Mouse (Mus musculus) ES-E14 (cell line): ENCODE measurements around the gene Col9a2. TPM values are rescaled to one million over a fixed set of nuclear protein-coding genes. Genes with fewer than 3 reads are reported as not detected.

Source experiments
- DNase-seq: peaks from one replicate; pipeline ENCODE4 v3.0.0-alpha.2; 2013; ENCODE audit warnings: low read depth, low spot score
- H3K27ac ChIP-seq: 2 replicates; pipeline ENCODE4 v1.5.1; 2012; ENCODE audit warnings: low read depth, mild to moderate bottlenecking, low read length, moderate library complexity, mixed read lengths; ENCODE audit not compliant: poor library complexity, insufficient read depth, severe bottlenecking
- H3K36me3 ChIP-seq: 2 replicates; pipeline ENCODE4 v1.6.1; 2012; ENCODE audit warnings: mild to moderate bottlenecking, low read length, moderate library complexity, mixed read lengths; ENCODE audit not compliant: control insufficient read depth, poor library complexity, insufficient read depth, severe bottlenecking
- H3K4me1 ChIP-seq, 2 experiments: fragments of 150-350 bp in 1 of 2; sonication (generic) in 1 of 2; 2 replicates each; pipeline ENCODE4 v1.6.1; 2012; ENCODE audit warnings: low read length in 2 of 2, mild to moderate bottlenecking in 1 of 2, mixed read lengths in 1 of 2; ENCODE audit not compliant: control insufficient read depth in 2 of 2, insufficient read depth in 2 of 2, poor library complexity in 1 of 2
- H3K4me3 ChIP-seq, 2 experiments: fragments of 150-350 bp in 1 of 2; sonication (generic) in 1 of 2; 2 replicates each; pipeline ENCODE4 v1.5.1; 2012; ENCODE audit warnings: low read length in 2 of 2, low read depth in 1 of 2, mild to moderate bottlenecking in 1 of 2, mixed read lengths in 1 of 2; ENCODE audit not compliant: insufficient read depth in 1 of 2, poor library complexity in 1 of 2, severe bottlenecking in 1 of 2
- H3K9ac ChIP-seq: 2 replicates; pipeline ENCODE4 v1.6.1; 2012; ENCODE audit warnings: low read depth, mild to moderate bottlenecking, low read length, mixed read lengths; ENCODE audit not compliant: poor library complexity, insufficient read depth, severe bottlenecking
- H3K9me3 ChIP-seq: fragments of 150-350 bp; sonication (generic); 2 replicates; pipeline ENCODE4 v1.6.1; 2012; ENCODE audit warnings: low read depth, mild to moderate bottlenecking, low read length; ENCODE audit not compliant: control insufficient read depth, insufficient read depth
- CHD2 ChIP-seq: IDR thresholded peaks from 2 replicates; pipeline ENCODE4 v1.6.1; 2014; ENCODE audit warnings: mild to moderate bottlenecking, low read depth, low read length, inconsistent platforms
- HCFC1 ChIP-seq: IDR thresholded peaks from 2 replicates; pipeline ENCODE4 v1.6.1; 2012; ENCODE audit warnings: low read length, inconsistent platforms, borderline replicate concordance; ENCODE audit not compliant: insufficient read depth
- MAFK ChIP-seq: IDR thresholded peaks from 2 replicates; pipeline ENCODE4 v1.6.1; 2014; ENCODE audit warnings: mild to moderate bottlenecking, low read depth, low read length, inconsistent platforms; ENCODE audit not compliant: insufficient read depth
- ZC3H11A ChIP-seq: IDR thresholded peaks from 2 replicates; pipeline ENCODE4 v1.6.1; 2012; ENCODE audit warnings: low read depth, mild to moderate bottlenecking, inconsistent platforms, low read length, borderline replicate concordance
- ZNF384 ChIP-seq: IDR thresholded peaks from 2 replicates; pipeline ENCODE4 v1.6.1; 2012; ENCODE audit warnings: low read depth, low read length, inconsistent platforms
- in situ Hi-C, 2 experiments: fragments of 600-800 bp; cut with MboI; formaldehyde crosslinking; loops; one replicate each; pipeline ENCODE4 v1.15.1; 2025; ENCODE audit warnings: low sequenced_read_pairs in 2 of 2, inconsistent platforms in 1 of 2; ENCODE audit not compliant: unreplicated experiment in 2 of 2
- total RNA-seq: library from RNA; depleted of rRNA; stranded (reverse); fragments of 300-350 nt; gene quantifications from 2 replicates; pipeline ENCODE4 v1.2.3, GENCODE M21; 2012; rRNA removed

The Col9a2 gene
- total RNA-seq, 1 experiment: 29.4 TPM

GRCm38 (mm10) chr4:121103304-121103703 lies 64.1 kb downstream of the Col9a2 start:
- Histone ChIP-seq H3K9ac (no peak overlapping the region), H3K27ac (no peak overlapping the region), H3K4me1 (no peaks in the 10 kb centered on the region), H3K36me3 (no peaks in the 10 kb centered on the region), H3K4me3 (no peak overlapping the region), H3K9me3 (no peaks in the 10 kb centered on the region)
- in situ Hi-C loops: no loop called here
- TF ChIP-seq CHD2: no peak
- no peak for TF ChIP-seq HCFC1
- TF ChIP-seq ZC3H11A: no peak
- TF ChIP-seq ZNF384: no peak
- TF ChIP-seq MAFK: no peak
- no peak for DNase-seq

Other genes starting within 250 kb of the Col9a2 start
- gene Nfyc, start 207.8 kb upstream of the Col9a2 start, total RNA-seq: 47.1 and 62.0 TPM in 2 replicates
- 4.5 and 6.7 TPM in 2 replicates for gene Rims3, start 184.6 kb upstream of the Col9a2 start, total RNA-seq
- gene Exo5, start 114.4 kb upstream of the Col9a2 start, total RNA-seq: 8.9 and 13.3 TPM in 2 replicates
- 3.7 and 4.5 TPM in 2 replicates for gene Zfp69, start 87.7 kb upstream of the Col9a2 start, total RNA-seq
- gene Smap2, start 22.1 kb upstream of the Col9a2 start, total RNA-seq: 4.8 and 8.3 TPM in 2 replicates
- gene Zmpste24, start 58.9 kb downstream of the Col9a2 start, total RNA-seq: 45.3 and 47.0 TPM in 2 replicates
- gene Tmco2, start 69.8 kb downstream of the Col9a2 start, total RNA-seq: not detected in 2 replicates
- 37.4 and 45.8 TPM in 2 replicates for gene Rlf, start 175.7 kb downstream of the Col9a2 start, total RNA-seq